Mouse (Mus musculus): Measurements from ENCODE around the gene Camk2g. TPM values are rescaled to one million over a fixed set of nuclear protein-coding genes. Genes with fewer than 3 reads are reported as not detected.

Camk2g gene
- polyA plus RNA-seq, 1 experiment from 2014 or later, result 13.2 TPM

GRCm38 (mm10) chr14:20750503-20750902 is 43.4 kb downstream of the Camk2g start:
- no peak overlapping the region for H3K9ac ChIP-seq
- H3K36me3 ChIP-seq, result peaks cover 26% of the 10 kb centered on the region
- H3K4me1 ChIP-seq, result no peaks in the 10 kb centered on the region
- no peaks in the 10 kb centered on the region for H3K27me3 ChIP-seq (replicated peaks)
- no peak for ATAC-seq
- 73% methylated on average over 5 of the region's 5 CpGs for WGBS (ENCODE audit: insufficient replicate concordance)
- no peak overlapping the region for H3K27ac ChIP-seq
- no peaks in the 10 kb centered on the region for H3K9me3 ChIP-seq (replicated peaks)
- no peak overlapping the region for H3K4me2 ChIP-seq
- no peak overlapping the region for H3K4me3 ChIP-seq

DNA sequence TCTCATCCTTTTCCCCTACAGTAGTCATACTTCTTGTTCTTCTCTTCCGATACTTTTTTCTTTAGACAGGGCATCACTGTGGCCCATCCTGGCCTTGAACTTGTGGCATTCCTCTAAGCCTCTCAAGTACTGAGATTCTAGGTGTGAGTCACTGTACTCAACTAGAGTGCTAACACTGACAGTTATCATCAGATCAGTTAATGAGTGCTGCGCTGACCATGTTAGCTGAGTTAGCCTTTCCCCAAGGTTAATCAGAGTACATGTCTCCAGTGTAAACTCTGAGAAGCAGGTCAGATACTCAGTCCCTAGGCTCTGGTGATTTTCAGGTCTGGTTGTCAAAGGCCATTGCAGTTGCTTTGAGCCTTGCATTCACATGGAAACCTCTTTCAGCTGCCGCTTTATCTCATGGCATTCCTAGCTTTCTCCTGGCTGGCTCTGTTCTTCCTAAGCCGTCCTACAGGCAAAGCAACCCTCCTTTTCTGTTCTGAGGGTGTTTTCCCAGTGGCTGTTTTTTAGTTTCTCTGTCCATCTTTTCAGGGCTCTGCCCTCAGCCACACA is 44.3 kb downstream of the Camk2g start:
- no peak for ATAC-seq
- no peak overlapping the region for H3K4me3 ChIP-seq
- peaks cover 26% of the 10 kb centered on the region for H3K36me3 ChIP-seq
- H3K9ac ChIP-seq, result no peak overlapping the region
- H3K4me1 ChIP-seq, result no peaks in the 10 kb centered on the region
- 85% methylated on average over 4 of the region's 4 CpGs for WGBS (ENCODE audit: insufficient replicate concordance)
- no peak overlapping the region for H3K4me2 ChIP-seq
- H3K27ac ChIP-seq, result no peak overlapping the region
- no peaks in the 10 kb centered on the region for H3K9me3 ChIP-seq (replicated peaks)
- no peaks in the 10 kb centered on the region for H3K27me3 ChIP-seq (replicated peaks)

DNA sequence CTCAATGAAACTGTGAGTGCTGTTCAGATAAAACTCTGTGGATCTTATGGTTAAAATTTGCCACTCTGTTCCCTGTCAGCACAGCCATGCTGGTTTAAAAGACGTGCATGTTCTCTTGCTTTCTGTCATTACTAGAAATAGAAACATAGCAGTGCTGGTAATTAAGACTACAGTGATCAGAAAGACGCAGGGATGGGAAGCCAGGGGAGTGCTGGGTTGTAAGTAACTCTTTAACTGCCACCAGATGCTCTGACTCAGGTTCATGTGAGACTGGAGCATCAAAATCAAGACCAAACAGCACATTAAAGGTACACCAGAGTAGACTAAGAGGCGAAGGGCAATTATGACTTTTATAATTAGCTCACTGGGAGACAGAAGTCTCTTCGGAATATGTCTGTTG is 45.5 kb downstream of the Camk2g start:
- no peak overlapping the region for H3K4me3 ChIP-seq

DNA sequence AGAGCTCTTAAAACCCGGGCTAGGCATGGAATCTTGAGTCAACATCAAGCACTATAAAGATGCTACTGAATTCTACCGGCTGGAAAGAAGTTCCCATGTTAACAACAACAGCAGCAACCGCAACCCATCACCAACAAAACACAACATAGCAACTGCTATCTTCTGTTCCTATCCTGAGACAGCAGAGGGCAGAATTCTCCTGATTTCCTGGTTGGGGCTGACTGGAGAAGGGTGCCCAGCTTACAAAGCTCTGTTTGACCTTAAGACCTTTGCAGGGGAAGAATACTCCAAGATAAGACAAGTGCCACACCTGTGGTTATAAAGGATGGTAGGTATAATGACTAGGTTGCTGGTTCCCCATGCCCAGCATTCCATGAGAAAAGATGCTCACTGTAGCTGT is 47.0 kb downstream of the Camk2g start:
- Histone ChIP-seq H3K4me1 (no peaks in the 10 kb centered on the region), H3K9ac (no peak overlapping the region), H3K27me3 (replicated peaks) (no peaks in the 10 kb centered on the region), H3K4me3 (no peak overlapping the region), H3K9me3 (replicated peaks) (no peaks in the 10 kb centered on the region), H3K27ac (no peak overlapping the region), H3K4me2 (no peak overlapping the region), H3K36me3 (peaks cover 36% of the 10 kb centered on the region)
- 73% methylated on average over 3 of the region's 3 CpGs for WGBS (ENCODE audit: insufficient replicate concordance)
- no peak for ATAC-seq

More for the DNA sequence above, 45.5 kb downstream of the Camk2g start:
- H3K27me3 ChIP-seq (replicated peaks), result no peaks in the 10 kb centered on the region
- H3K36me3 ChIP-seq, result peaks cover 35% of the 10 kb centered on the region
- no peaks in the 10 kb centered on the region for H3K4me1 ChIP-seq
- H3K27ac ChIP-seq, result no peak overlapping the region
- H3K9ac ChIP-seq, result no peak overlapping the region
- no peak overlapping the region for H3K4me2 ChIP-seq
- WGBS (ENCODE audit: insufficient replicate concordance), result 71% methylated on average over 4 of the region's 4 CpGs
- no peaks in the 10 kb centered on the region for H3K9me3 ChIP-seq (replicated peaks)
- no peak for ATAC-seq

DNA sequence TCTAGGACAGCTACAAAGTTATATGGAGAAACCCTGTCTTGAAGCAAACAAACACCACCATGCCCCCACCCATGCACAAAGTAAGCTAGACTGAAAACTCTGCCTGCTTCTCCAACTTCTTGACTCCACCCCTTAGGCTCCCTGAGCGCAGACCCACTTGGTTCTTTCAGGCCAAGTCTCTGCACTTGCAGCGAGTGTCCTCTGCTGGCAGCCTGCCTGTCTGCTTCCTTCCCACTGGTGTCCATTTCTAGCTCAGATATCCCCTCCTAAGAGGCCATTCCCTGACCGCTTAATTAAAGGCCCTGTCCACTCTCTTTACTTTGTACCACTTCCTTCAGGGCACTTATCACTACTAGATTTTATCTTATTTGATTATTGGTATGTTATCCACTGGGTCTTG is 50.3 kb downstream of the Camk2g start:
- peaks cover 55% of the 10 kb centered on the region for H3K36me3 ChIP-seq
- no peak for ATAC-seq

GRCm38 (mm10) chr14:20741301-20741700 is 52.6 kb downstream of the Camk2g start:
- H3K9me3 ChIP-seq (replicated peaks), result no peaks in the 10 kb centered on the region
- no peak overlapping the region for H3K9ac ChIP-seq
- H3K27ac ChIP-seq, result no peak overlapping the region

More for the DNA sequence above, 50.3 kb downstream of the Camk2g start:
- Histone ChIP-seq H3K27me3 (replicated peaks) (no peaks in the 10 kb centered on the region), H3K4me3 (no peak overlapping the region), H3K27ac (no peak overlapping the region), H3K4me1 (no peaks in the 10 kb centered on the region), H3K4me2 (no peak overlapping the region), H3K9me3 (replicated peaks) (no peaks in the 10 kb centered on the region), H3K9ac (no peak overlapping the region)
- 67% methylated on average over 3 of the region's 3 CpGs for WGBS (ENCODE audit: insufficient replicate concordance)

GRCm38 (mm10) chr14:20738511-20738910 is 55.4 kb downstream of the Camk2g start:
- peaks cover 50% of the 10 kb centered on the region for H3K36me3 ChIP-seq
- no peaks in the 10 kb centered on the region for H3K27me3 ChIP-seq (replicated peaks)
- no peak overlapping the region for H3K4me3 ChIP-seq
- no peak overlapping the region for H3K4me2 ChIP-seq
- whole genome bisulfite sequencing (ENCODE audit: insufficient replicate concordance), result 79% methylated on average over 8 of the region's 8 CpGs
- H3K9ac ChIP-seq, result no peak overlapping the region
- H3K4me1 ChIP-seq, result peaks cover 32% of the 10 kb centered on the region
- no peaks in the 10 kb centered on the region for H3K9me3 ChIP-seq (replicated peaks)
- no peak overlapping the region for H3K27ac ChIP-seq
- no peak for ATAC-seq

More at GRCm38 (mm10) chr14:20741301-20741700, 52.6 kb downstream of the Camk2g start:
- peaks cover 13% of the 10 kb centered on the region for H3K4me1 ChIP-seq
- 87% methylated on average over 9 of the region's 9 CpGs for WGBS (ENCODE audit: insufficient replicate concordance)
- H3K4me3 ChIP-seq, result no peak overlapping the region
- no peak overlapping the region for H3K4me2 ChIP-seq
- no peak for ATAC-seq
- H3K27me3 ChIP-seq (replicated peaks), result no peaks in the 10 kb centered on the region
- H3K36me3 ChIP-seq, result peaks cover 58% of the 10 kb centered on the region

GRCm38 (mm10) chr14:20737306-20737705 is 56.6 kb downstream of the Camk2g start:
- peak overlapping the region; percentile 36 for H3K4me2 ChIP-seq
- no peaks in the 10 kb centered on the region for H3K27me3 ChIP-seq (replicated peaks)
- peaks cover 51% of the 10 kb centered on the region for H3K36me3 ChIP-seq
- H3K4me1 ChIP-seq, result peaks cover 44% of the 10 kb centered on the region
- no peak overlapping the region for H3K4me3 ChIP-seq
- 44% methylated on average over 14 of the region's 14 CpGs for WGBS (ENCODE audit: insufficient replicate concordance)
- ATAC-seq, result no peak
- no peak overlapping the region for H3K9ac ChIP-seq
- no peaks in the 10 kb centered on the region for H3K9me3 ChIP-seq (replicated peaks)
- peak overlapping the region; percentile 5; the same call in 1 of the 2 replicates for H3K27ac ChIP-seq

DNA sequence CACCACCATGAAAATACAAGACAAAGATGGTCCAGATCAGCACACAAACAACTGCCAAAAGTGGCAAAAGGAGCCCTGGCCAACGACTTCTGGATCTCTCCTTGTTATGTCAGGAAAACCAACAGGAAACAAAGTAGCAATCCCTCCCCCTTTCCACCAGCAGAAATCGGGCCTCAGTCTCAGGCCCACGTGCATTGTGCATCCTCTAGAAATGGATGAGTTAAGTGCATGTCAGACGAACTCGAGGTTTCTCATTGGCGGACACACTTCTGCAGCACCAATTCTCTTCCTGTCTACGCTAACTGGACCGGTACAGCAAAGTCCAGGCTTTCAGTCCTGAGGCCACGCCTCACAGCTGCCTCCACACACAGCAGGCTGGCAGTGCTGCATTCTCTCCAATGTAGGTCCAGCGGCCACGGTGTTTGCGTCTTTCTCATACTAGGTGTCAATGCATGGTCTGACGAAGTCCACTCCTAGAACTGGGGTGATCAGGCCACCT is 57.9 kb downstream of the Camk2g start:
- Histone ChIP-seq H3K4me2 (no peak overlapping the region), H3K4me3 (no peak overlapping the region), H3K9ac (no peak overlapping the region), H3K27ac (0 out of 2 replicates have a peak overlapping the region, but pooled peaks have one; percentile 94), H3K36me3 (peaks cover 53% of the 10 kb centered on the region), H3K9me3 (replicated peaks) (no peaks in the 10 kb centered on the region), H3K27me3 (replicated peaks) (no peaks in the 10 kb centered on the region), H3K4me1 (peaks cover 58% of the 10 kb centered on the region)
- WGBS (ENCODE audit: insufficient replicate concordance), result 73% methylated on average over 13 of the region's 13 CpGs
- no peak for ATAC-seq

DNA sequence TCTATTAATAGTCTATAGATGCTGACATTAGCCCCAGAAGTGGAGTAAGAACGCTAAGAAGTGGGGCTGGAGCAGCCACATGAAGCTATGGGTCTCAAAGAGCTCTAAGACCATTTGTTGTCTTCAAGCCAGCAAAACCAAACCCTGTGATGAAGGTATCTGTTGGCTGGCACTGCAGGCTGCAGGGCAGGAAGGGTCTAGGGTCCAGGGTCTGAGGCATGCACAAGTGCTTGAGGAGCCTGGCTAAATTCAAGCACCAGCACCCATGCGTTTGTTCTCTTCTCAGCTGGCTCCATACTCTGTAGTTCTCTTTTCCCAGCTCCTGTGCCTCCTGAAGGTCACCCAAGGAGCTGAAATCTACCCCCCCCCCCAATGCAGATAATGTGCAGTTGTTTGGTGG is 58.8 kb downstream of the Camk2g start:
- Histone ChIP-seq H3K27ac (peak overlapping the region; percentile 94), H3K4me1 (peaks cover 66% of the 10 kb centered on the region), H3K4me2 (peak overlapping the region; percentile 90), H3K27me3 (replicated peaks) (no peaks in the 10 kb centered on the region), H3K9me3 (replicated peaks) (no peaks in the 10 kb centered on the region), H3K9ac (peak overlapping the region; percentile 95), H3K36me3 (peaks cover 57% of the 10 kb centered on the region), H3K4me3 (peak overlapping the region; percentile 91; the same call in 1 of the 2 replicates)
- 60% methylated on average over 2 of the region's 2 CpGs for WGBS (ENCODE audit: insufficient replicate concordance)
- ATAC-seq, result no peak

GRCm38 (mm10) chr14:20733952-20734774 is 59.7 kb downstream of the Camk2g start, which contains the start of gene Ndst2:
Gene Ndst2, minus strand, starts transcription at chr14:20734562.
- Histone ChIP-seq H3K36me3 (peaks cover 66% of the 10 kb centered on the region), H3K27ac (peak within 1 kb of the TSS; percentile 94)

More at GRCm38 (mm10) chr14:20733952-20734774, 59.7 kb downstream of the Camk2g start, which contains the start of gene Ndst2:
- peak; percentile 95 for ATAC-seq
- Histone ChIP-seq H3K27me3 (replicated peaks) (no peaks in the 10 kb centered on the region), H3K4me2 (peak within 1 kb of the TSS; percentile 90), H3K9me3 (replicated peaks) (no peaks in the 10 kb centered on the region), H3K9ac (peak within 1 kb of the TSS; percentile 95), H3K4me3 (peak within 1 kb of the TSS; percentile 91), H3K4me1 (peaks cover 75% of the 10 kb centered on the region)
- under 1% methylated on average over 65 of the region's 81 CpGs for WGBS (ENCODE audit: insufficient replicate concordance)
